Mouse (Mus musculus): ENCODE data around the gene Prss40.

- TF ChIP-seq GATA1 (IDR thresholded peaks at IDR 0.05; ENCODE audit: borderline replicate concordance, low read length) (no peak), FLI1 (IDR thresholded peaks at IDR 0.05; ENCODE audit: low read length) (no peak)
These were observed 42.5 kb downstream of the Prss40 start for GRCm38 (mm10) chr1:34518259-34518658.

All from megakaryocyte, embryonic 14.5 days (primary cell).